Mouse (Mus musculus) right cerebral cortex, postnatal 14 days (tissue): ENCODE data around the gene Ikzf5.
"Not testable (repeated sequence)": the region's sequence is repeated elsewhere in the genome, so short reads cannot be mapped to it uniquely, and the experiment has no call there.

ENCODE experiments used
- DNase-seq: peaks from one replicate; pipeline ENCODE4 v3.0.0; 2022

Ikzf5 gene

GRCm38 (mm10) chr7:131410416-131411058 lies at the start of gene Ikzf5, which contains the start of gene Acadsb:
Gene Ikzf5 (minus strand): TSS chr7:131410521.
Gene Acadsb (plus strand): TSS chr7:131410601.
- peak; percentile 98 for DNase-seq

DNA sequence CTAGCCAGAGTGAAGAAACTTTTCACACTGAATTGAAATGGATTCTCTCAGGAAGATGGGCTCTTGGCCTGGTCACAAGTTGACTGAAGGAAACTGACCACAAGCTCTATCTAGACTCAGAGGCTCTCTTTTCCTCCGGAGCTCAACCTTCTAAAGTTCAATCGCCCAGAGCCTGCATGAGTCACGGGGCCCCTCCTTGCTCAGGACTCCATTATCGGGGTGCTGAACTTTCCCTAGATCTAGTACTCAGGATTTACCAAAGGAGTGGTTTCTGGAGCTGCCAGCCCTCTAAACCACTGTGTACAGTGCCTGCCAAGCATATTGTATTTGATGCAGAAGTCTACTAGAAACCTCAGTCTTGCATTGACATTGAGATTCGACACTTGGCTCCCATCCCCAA lies 46.4 kb upstream of the Ikzf5 start:
- DNase-seq = no peak

- no peak for DNase-seq
These were observed 26.7 kb upstream of the Ikzf5 start for GRCm38 (mm10) chr7:131437051-131437450.

DNA sequence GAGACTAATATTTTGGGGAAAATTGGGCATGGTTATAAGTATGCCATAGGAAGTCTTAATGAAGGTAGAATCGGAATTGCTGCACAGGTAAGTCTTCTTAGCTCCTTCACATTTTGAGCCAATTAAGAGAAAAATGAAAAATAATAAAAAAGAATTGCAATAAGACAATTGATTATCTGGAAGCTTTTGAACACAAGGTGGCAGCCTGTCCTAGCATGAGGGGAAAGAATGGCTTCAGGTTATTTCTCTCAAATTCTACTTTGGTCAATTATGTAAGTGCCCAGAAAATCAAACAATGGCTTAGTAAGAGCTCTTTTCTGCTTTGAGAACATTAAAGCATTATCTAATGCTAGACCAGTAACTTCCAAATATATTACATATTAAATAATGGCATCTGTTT lies 24.0 kb upstream of the Ikzf5 start:
- DNase-seq = no peak

- peak; percentile 38 for DNase-seq
These were observed 21.9 kb upstream of the Ikzf5 start for GRCm38 (mm10) chr7:131432244-131432643.

GRCm38 (mm10) chr7:131427331-131427730 lies 17.0 kb upstream of the Ikzf5 start:
- DNase-seq = no peak

DNA sequence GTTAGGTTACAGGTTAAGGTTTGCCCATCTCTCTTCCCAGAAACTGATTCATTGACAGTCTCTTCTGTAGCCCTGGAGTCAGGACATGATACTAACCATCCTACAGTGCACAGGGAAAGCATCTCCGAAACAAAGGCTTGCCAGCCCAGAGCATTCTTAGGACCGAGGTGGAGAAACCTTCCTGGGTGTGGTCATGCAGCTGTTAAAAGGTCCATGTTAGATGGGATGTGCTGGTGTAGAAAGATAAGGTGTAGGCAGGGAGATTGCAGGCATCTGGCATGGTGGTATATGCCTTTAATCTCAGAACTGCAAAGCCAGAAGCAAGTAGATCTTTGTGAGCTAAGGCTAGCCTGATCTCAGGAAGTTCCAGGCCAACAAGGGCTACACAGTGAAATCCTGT lies 14.6 kb upstream of the Ikzf5 start:
- no peak for DNase-seq

GRCm38 (mm10) chr7:131417605-131418004 lies 7.3 kb upstream of the Ikzf5 start:
- no peak for DNase-seq

DNA sequence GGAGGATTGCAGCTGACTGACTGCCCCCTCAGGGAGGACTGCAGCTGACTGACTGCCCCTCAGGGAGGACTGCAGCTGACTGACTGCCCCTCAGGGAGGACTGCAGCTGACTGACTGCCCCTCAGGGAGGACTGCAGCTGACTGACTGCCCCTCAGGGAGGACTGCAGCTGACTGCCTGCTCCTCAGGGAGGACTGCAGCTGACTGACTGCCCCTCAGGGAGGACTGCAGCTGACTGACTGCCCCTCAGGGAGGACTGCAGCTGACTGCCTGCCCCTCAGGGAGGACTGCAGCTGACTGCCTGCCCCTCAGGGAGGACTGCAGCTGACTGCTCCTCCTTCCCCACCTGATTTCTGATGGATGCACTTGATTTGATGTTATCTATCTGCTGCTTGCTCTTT lies 6.4 kb upstream of the Ikzf5 start:
- DNase-seq = not testable (repeated sequence)

DNA sequence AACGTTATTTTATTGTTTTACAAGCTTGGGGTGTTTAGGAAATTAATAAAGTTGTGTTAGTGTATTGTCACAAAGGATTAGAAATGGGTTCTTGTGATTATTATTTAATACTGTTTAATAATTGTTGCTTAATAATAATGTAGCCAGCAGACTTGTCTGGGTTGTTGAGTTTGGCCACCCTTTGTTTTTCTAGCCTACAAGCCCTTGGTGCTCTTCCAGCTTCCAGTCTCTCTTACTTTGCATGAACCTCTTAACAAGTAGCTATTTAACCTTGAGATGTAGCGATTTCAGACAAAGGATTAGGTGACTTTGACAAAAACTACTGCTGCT lies 1.6 kb upstream of the Ikzf5 start:
- no peak for DNase-seq

GRCm38 (mm10) chr7:131411221-131411940 lies 1.1 kb upstream of the Ikzf5 start:
- DNase-seq = no peak

DNA sequence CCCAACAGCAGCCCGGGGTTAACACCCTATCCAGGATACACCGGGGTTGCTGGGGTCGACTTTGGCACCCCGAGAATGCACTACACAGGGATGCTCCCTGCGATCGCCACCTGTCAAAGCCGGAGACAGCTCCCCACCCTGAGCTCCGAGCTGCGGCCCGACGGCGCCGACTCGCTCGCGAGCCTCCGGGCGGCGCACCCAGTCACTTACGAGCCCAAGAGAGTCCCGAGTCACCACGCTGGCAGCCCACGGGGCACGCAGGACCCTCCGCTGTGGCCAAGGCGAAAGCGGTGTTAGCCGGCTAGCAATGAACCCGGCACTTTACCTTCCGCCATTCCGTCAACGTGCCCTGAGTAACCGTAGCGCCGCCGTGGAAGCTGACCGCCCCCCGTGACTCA lies 334 bp downstream of the Ikzf5 start:
- peak; percentile 44 for DNase-seq

DNA sequence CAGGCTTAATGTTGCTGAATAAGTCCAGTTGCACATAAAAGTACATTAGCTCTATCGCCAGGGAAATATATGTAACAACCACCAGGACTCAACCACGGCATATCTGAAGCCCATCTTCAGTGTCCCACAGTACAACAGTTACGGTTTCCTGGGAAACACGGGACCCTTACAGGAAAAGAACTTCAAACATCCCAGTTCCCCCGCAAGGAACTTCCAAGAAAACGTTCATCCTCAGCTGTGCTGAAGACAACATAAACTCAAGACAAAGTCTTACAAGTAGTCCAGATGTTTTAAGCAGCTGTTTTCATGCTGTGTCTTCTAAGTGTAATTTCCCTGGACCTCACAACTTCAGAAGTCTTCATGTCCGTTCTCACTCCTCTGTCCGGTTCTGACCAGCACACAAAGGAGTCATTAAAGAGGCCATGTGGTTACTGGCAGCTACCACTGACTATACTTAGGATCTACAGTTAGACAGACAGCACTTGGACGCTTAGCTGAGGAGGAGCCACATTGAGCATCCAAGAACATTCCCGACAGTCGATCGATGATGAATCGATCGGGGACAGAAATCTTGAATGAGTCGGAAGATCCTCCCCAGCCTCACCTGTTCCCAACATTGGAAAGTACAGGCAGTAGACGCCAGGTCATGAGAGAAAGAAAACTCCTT lies 867 bp downstream of the Ikzf5 start:
- no peak for DNase-seq

DNA sequence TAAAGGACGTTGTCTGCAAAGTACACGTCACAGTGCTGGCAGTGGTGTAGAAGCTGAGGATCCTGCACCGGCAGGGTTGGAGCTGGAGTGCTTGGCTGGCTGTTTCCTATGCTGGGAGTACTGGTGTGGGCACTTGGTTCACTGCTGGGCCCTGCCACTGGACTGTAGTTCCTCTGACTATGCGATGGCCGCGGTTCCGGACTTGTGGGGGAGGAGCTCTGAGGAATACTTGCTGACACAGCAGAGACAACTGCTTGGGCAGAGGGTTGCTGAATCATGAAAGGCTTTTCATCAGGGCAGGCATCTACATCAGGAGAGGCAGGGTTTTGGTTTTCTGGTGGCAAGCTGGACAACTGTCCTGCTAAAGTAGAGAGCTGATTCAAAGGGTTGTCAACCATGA lies 18.6 kb downstream of the Ikzf5 start:
- not testable (repeated sequence) for DNase-seq

- DNase-seq = no peak
These were observed 38.3 kb downstream of the Ikzf5 start for GRCm38 (mm10) chr7:131371880-131372651.

- DNase-seq = no peak
These were observed 38.9 kb downstream of the Ikzf5 start for GRCm38 (mm10) chr7:131371470-131371860.

GRCm38 (mm10) chr7:131370648-131371469 lies 39.5 kb downstream of the Ikzf5 start, which contains the start of gene Pstk:
Gene Pstk (plus strand): TSS chr7:131371141.
- peak; percentile 86 for DNase-seq

DNA sequence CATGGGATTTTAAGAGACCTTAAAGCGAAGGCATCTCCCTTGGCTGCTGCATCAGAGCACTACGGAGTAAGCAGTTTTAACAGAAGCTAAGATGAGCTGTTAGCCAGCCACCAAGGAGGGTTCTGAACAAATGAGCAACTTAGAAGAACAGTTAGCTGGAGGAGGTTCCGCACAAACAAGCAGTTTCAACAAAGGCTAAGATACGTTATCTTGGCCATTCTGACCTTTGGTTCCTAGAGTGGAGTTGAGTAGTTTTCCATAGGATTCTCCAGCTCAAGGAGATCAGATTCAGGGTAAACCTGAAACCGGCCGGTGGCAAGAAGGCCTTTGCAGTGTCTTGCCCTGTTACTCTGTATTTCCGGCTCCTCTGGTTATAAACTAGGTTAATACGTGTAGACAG lies 46.2 kb downstream of the Ikzf5 start:
- no peak for DNase-seq

DNA sequence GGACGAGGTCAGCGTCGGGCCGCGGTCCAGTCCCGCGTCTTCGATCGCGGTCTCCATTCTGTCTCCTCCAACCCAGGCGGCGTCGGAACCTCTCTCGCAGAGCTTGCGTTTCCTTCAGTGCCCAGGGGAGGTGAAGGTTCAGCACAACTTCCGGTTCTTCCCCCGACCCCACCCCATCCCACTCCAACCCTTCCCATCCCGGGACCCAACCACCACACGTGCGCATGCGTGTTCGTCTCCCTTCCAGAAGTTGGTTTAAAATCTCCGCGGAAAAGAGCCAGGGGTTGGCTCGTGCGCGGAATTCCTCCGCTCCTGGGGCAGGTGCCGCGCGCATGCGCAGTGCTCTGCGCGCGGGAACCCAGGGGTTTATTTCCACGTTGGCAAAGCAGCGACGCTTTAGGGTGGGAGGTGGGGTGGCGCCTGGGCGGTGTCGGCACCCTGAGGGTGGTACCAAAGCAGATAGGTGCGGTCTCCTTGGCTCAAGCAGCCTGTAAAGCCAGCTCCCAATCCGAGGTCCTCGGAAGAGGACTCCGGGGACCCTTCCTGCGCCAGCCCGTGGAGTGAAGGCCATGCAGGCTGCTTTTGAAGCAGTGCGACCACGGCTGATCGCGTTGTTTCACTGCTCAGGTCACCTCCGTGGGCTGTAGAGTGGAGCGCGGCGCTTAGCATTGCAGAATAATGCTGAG lies 47.6 kb downstream of the Ikzf5 start, which contains the start of gene 2310057M21Rik:
Gene 2310057M21Rik, minus strand, starts transcription at position 145 of the 686 bp plus-strand sequence.
- DNase-seq = peak; percentile 94

GRCm38 (mm10) chr7:131362269-131362614 lies 48.1 kb downstream of the Ikzf5 start:
- no peak for DNase-seq

GRCm38 (mm10) chr7:131356105-131356504 lies 54.2 kb downstream of the Ikzf5 start:
- no peak for DNase-seq
